Mouse (Mus musculus) limb, embryonic 11.5 days (tissue): Measurements from ENCODE around the gene Pilra. TPM values are rescaled to one million over a fixed set of nuclear protein-coding genes. Genes with fewer than 3 reads are reported as not detected.

Experiments
- ATAC-seq: fragments of 200-750 bp; cut with Nextera tagmentation; 2 replicates; pipeline ENCODE4 v1.8.0; 2017; ENCODE audit warnings: low read depth; ENCODE audit not compliant: insufficient number of reproducible peaks, low FRiP score, low TSS enrichment
- DNase-seq: peaks from one replicate; pipeline ENCODE4 v3.0.0-alpha.2; 2015; ENCODE audit warnings: low spot score
- H3K27ac ChIP-seq: fragments of 300-500 bp; sonication (generic); replicated peaks from 2 replicates; pipeline ENCODE4 v1.5.1; 2014; ENCODE audit warnings: low read depth, mild to moderate bottlenecking, low read length
- H3K27me3 ChIP-seq: fragments of 300-500 bp; sonication (generic); 2 replicates; pipeline ENCODE4 v1.6.1; 2014; ENCODE audit warnings: mild to moderate bottlenecking, low read length, mixed read lengths; ENCODE audit not compliant: control insufficient read depth, insufficient read depth
- H3K36me3 ChIP-seq: fragments of 300-500 bp; sonication (generic); 2 replicates; pipeline ENCODE4 v1.6.1; 2014; ENCODE audit warnings: mild to moderate bottlenecking, low read length, moderate library complexity, mixed read lengths; ENCODE audit not compliant: control insufficient read depth, insufficient read depth
- H3K4me1 ChIP-seq: fragments of 300-500 bp; sonication (generic); 2 replicates; pipeline ENCODE4 v1.6.1; 2014; ENCODE audit warnings: low read length, mixed read lengths; ENCODE audit not compliant: control insufficient read depth, insufficient read depth
- H3K4me2 ChIP-seq: fragments of 300-500 bp; sonication (generic); 2 replicates; pipeline ENCODE4 v1.6.1; 2014; ENCODE audit warnings: low read depth, mild to moderate bottlenecking, moderate library complexity; ENCODE audit not compliant: severe bottlenecking
- H3K4me3 ChIP-seq: fragments of 300-500 bp; sonication (generic); 2 replicates; pipeline ENCODE4 v1.5.1; 2014; ENCODE audit warnings: low read depth, low read length
- H3K9ac ChIP-seq: fragments of 300-500 bp; sonication (generic); 2 replicates; pipeline ENCODE4 v1.6.1; 2014; ENCODE audit warnings: mild to moderate bottlenecking, low read length
- H3K9me3 ChIP-seq: fragments of 300-500 bp; sonication (generic); 2 replicates; pipeline ENCODE4 v1.6.1; 2016; ENCODE audit warnings: low read length; ENCODE audit not compliant: control insufficient read depth
- WGBS: fragments of 180-500 bp; shearing (Covaris S2); extraction: QIAGEN DNeasy Blood & Tissue Kit; methylation state at CpG from one replicate; pipeline ENCODE4 v1.1.7; 2014; 5-methylcytosine and 5-hydroxymethylcytosine counted together
- polyA plus RNA-seq: library from polyadenylated mRNA; unstranded; fragments of >200 nt; fragmentation: Nextera tagmentation; extraction: Ambion mirVana; gene quantifications from 2 replicates; pipeline ENCODE4 v1.2.1, GENCODE M21; 2014

Pilra gene
- polyA plus RNA-seq, 1 experiment from 2014 or later = 0.24 TPM

- no peak for DNase-seq
- Histone ChIP-seq H3K27ac (no peak overlapping the region), H3K9me3 (no peaks in the 10 kb centered on the region), H3K36me3 (no peaks in the 10 kb centered on the region), H3K9ac (no peak overlapping the region), H3K4me2 (no peak overlapping the region), H3K4me3 (no peak overlapping the region), H3K27me3 (no peaks in the 10 kb centered on the region), H3K4me1 (no peaks in the 10 kb centered on the region)
- 93% methylated on average over 4 of the region's 4 CpGs for WGBS
- no peak for ATAC-seq
Observed at GRCm38 (mm10) chr5:137831106-137831505, 5.0 kb downstream of the Pilra start.

- no peak overlapping the region for H3K4me3 ChIP-seq
- no peaks in the 10 kb centered on the region for H3K9me3 ChIP-seq
- H3K4me2 ChIP-seq = no peak overlapping the region
- H3K9ac ChIP-seq = no peak overlapping the region
- H3K27me3 ChIP-seq = no peaks in the 10 kb centered on the region
- H3K36me3 ChIP-seq = no peaks in the 10 kb centered on the region
- no peak for ATAC-seq
- H3K27ac ChIP-seq = no peak overlapping the region
- no peak for DNase-seq
- 84% methylated on average over 7 of the region's 7 CpGs for WGBS
- H3K4me1 ChIP-seq = no peaks in the 10 kb centered on the region
Observed at GRCm38 (mm10) chr5:137830238-137830637, 5.8 kb downstream of the Pilra start.

- no peak overlapping the region for H3K9ac ChIP-seq
- no peaks in the 10 kb centered on the region for H3K27me3 ChIP-seq
- H3K9me3 ChIP-seq = no peaks in the 10 kb centered on the region
- no peak overlapping the region for H3K4me3 ChIP-seq
- no peaks in the 10 kb centered on the region for H3K36me3 ChIP-seq
- H3K4me1 ChIP-seq = no peaks in the 10 kb centered on the region
- ATAC-seq (no peak), DNase-seq (no peak)
- no peak overlapping the region for H3K27ac ChIP-seq
- H3K4me2 ChIP-seq = no peak overlapping the region
- 87% methylated on average over 6 of the region's 6 CpGs for WGBS
Observed at GRCm38 (mm10) chr5:137828694-137829093, 7.4 kb downstream of the Pilra start.

- Histone ChIP-seq H3K4me2 (no peak overlapping the region), H3K36me3 (no peaks in the 10 kb centered on the region), H3K9ac (no peak overlapping the region), H3K4me1 (no peaks in the 10 kb centered on the region), H3K9me3 (no peaks in the 10 kb centered on the region), H3K4me3 (no peak overlapping the region), H3K27me3 (no peaks in the 10 kb centered on the region), H3K27ac (no peak overlapping the region)
- ATAC-seq (no peak), DNase-seq (no peak)
- 43% methylated on average over 6 of the region's 7 CpGs for WGBS
Observed at GRCm38 (mm10) chr5:137826421-137826820, 9.7 kb downstream of the Pilra start.

GRCm38 (mm10) chr5:137825971-137826370 lies 10.1 kb downstream of the Pilra start:
- ATAC-seq (no peak), DNase-seq (no peak)
- H3K36me3 ChIP-seq = no peaks in the 10 kb centered on the region
- no peaks in the 10 kb centered on the region for H3K4me1 ChIP-seq
- 82% methylated on average over 2 of the region's 2 CpGs for WGBS
- no peak overlapping the region for H3K4me3 ChIP-seq
- no peak overlapping the region for H3K9ac ChIP-seq
- H3K9me3 ChIP-seq = no peaks in the 10 kb centered on the region
- no peak overlapping the region for H3K4me2 ChIP-seq
- no peak overlapping the region for H3K27ac ChIP-seq
- H3K27me3 ChIP-seq = no peaks in the 10 kb centered on the region

GRCm38 (mm10) chr5:137825030-137825429 lies 11.1 kb downstream of the Pilra start:
- WGBS = 89% methylated on average over 3 of the region's 3 CpGs
- no peak for DNase-seq

GRCm38 (mm10) chr5:137823455-137824045 lies 12.5 kb downstream of the Pilra start:
- H3K4me3 ChIP-seq = no peak overlapping the region
- no peak overlapping the region for H3K4me2 ChIP-seq
- no peak overlapping the region for H3K27ac ChIP-seq
- H3K27me3 ChIP-seq = no peaks in the 10 kb centered on the region
- no peaks in the 10 kb centered on the region for H3K4me1 ChIP-seq
- 87% methylated on average over 6 of the region's 6 CpGs for WGBS
- DNase-seq (no peak), ATAC-seq (no peak)
- no peaks in the 10 kb centered on the region for H3K9me3 ChIP-seq
- no peaks in the 10 kb centered on the region for H3K36me3 ChIP-seq
- no peak overlapping the region for H3K9ac ChIP-seq

More at GRCm38 (mm10) chr5:137825030-137825429, 11.1 kb downstream of the Pilra start:
- no peak overlapping the region for H3K4me3 ChIP-seq
- no peak overlapping the region for H3K4me2 ChIP-seq
- H3K9ac ChIP-seq = no peak overlapping the region
- H3K9me3 ChIP-seq = no peaks in the 10 kb centered on the region
- H3K27ac ChIP-seq = no peak overlapping the region
- H3K27me3 ChIP-seq = no peaks in the 10 kb centered on the region
- no peaks in the 10 kb centered on the region for H3K36me3 ChIP-seq
- H3K4me1 ChIP-seq = no peaks in the 10 kb centered on the region
- ATAC-seq = no peak

GRCm38 (mm10) chr5:137822602-137823001 lies 13.5 kb downstream of the Pilra start:
- ATAC-seq (no peak), DNase-seq (no peak)
- no peaks in the 10 kb centered on the region for H3K27me3 ChIP-seq
- no peak overlapping the region for H3K27ac ChIP-seq
- WGBS = 86% methylated on average over 1 of the region's 1 CpGs
- H3K4me1 ChIP-seq = no peaks in the 10 kb centered on the region
- no peak overlapping the region for H3K4me3 ChIP-seq
- no peak overlapping the region for H3K4me2 ChIP-seq
- no peaks in the 10 kb centered on the region for H3K9me3 ChIP-seq
- H3K9ac ChIP-seq = no peak overlapping the region
- no peaks in the 10 kb centered on the region for H3K36me3 ChIP-seq

- no peaks in the 10 kb centered on the region for H3K27me3 ChIP-seq
- no peaks in the 10 kb centered on the region for H3K4me1 ChIP-seq
- no peak for DNase-seq
- WGBS = 71% methylated on average over 4 of the region's 4 CpGs
- no peaks in the 10 kb centered on the region for H3K9me3 ChIP-seq
- no peak for ATAC-seq
- H3K4me2 ChIP-seq = no peak overlapping the region
- no peaks in the 10 kb centered on the region for H3K36me3 ChIP-seq
- no peak overlapping the region for H3K27ac ChIP-seq
- no peak overlapping the region for H3K9ac ChIP-seq
- no peak overlapping the region for H3K4me3 ChIP-seq
Observed at GRCm38 (mm10) chr5:137822126-137822525, 14.0 kb downstream of the Pilra start.
